In genomic region chr16:5227501-5227900, GRCm38 (mm10) we compare ENCODE assay signal across 2 mouse cellular contexts. TPM values are rescaled to one million over a fixed set of nuclear protein-coding genes. Genes with fewer than 3 reads are reported as not detected.
"Had no signal": no experiment of that assay in that cellular context is flagged by ENCODE, and none has a peak within 500 bp of the region (broad histone marks: within the 10 kb centered on the region; RNA-seq: fewer than 3 reads in every experiment).

No protein-coding gene starts in this region.

RNA-seq across cellular contexts. Expression of gene AU021092, which starts 5.4 kb away (rescaled TPM):
- total RNA-seq: hematopoietic stem cell, adult 5-6 weeks had no signal
- polyA plus RNA-seq: inflammation-experienced regulatory T-cells, adult 6 months had no signal
